8 mouse cellular contexts compared by ENCODE assay signal in the genomic region with DNA sequence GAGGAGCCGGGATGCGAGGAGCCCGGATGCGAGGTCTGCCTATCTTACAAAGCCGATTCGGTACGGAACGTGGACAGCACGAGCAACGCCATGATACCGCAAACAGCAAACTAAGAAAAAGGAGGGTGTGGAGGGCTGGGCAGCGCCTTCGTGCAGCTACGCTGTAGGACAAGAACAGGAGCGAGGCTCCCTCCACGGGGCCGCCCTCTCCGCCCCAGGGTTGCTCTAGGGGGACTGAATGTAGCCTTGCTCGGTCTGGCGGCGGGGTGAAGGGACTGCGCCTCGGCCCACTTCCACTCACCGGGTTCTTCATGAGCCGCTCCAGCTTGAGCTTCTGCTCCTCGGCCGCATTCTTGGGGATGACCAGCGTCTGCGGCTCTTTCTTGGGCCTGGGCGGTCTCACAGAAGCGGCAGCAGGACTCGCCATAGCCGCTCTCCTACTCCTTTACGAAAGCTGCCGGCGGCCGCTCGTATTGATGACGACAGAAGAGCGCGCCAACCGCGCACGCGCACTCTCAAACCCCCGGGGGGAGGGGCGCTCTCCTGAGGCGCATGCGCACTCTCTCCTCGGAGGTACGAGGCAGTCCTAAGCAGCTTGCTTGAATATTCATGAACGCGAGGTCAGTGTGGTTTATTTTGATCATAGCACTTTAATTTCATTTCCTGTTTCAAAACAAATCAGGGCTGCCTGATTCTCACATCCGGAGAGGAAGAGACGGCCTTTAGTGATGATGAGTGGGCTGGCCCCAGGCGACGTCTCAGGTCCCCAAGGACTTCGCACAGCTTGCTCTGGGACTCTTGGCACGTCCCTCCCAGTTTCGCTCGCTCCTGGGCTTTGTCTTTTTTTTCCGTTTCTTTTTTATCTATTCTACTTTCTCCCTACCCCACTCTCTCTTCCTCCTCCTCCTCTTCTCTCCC. TPM values are rescaled to one million over a fixed set of nuclear protein-coding genes. Genes with fewer than 3 reads are reported as not detected.
DNase-seq lines count a peak whose midpoint lies in the region; ATAC-seq lines count a peak whose summit lies in the region.

TSS of gene Prkrip1 (minus strand) at position 490 of the 918 bp plus-strand sequence.

- peak within 1 kb of the TSS; percentile 90 for H3K4me3 ChIP-seq in hindbrain, embryonic 11.5 days (ENCODE audit: low read depth, low read length)

- H3K4me2 ChIP-seq in hindbrain, embryonic 11.5 days (replicated peaks; ENCODE audit: low read depth, low read length) = peak within 1 kb of the TSS; percentile 96

- peak within 1 kb of the TSS; percentile 54 for H3K27ac ChIP-seq in hindbrain, embryonic 11.5 days (ENCODE audit: low read depth, low read length)

- peak; percentile 87 for ATAC-seq in hindbrain, embryonic 11.5 days (ENCODE audit: low FRiP score)

- no peaks in the 10 kb centered on the region for H3K9me3 ChIP-seq in hindbrain, embryonic 11.5 days (ENCODE audit: control insufficient read depth, low read length)

- H3K4me1 ChIP-seq in hindbrain, embryonic 11.5 days (replicated peaks; ENCODE audit: control insufficient read depth, insufficient read depth, low read length) = no peaks in the 10 kb centered on the region

- DNase-seq in Muller cell, postnatal 12 days (ENCODE audit: inconsistent ontology term) = peak; percentile 98
- DNase-seq in cerebellum, adult 9-11 months = peak; percentile 93
- DNase-seq in frontal cortex, adult 2 months (ENCODE audit: extremely low spot score in 1 of 2, low spot score in 1 of 2) = peak; percentile 83 to 96
- peak; percentile 100 for DNase-seq in hindbrain, embryonic 11.5 days (ENCODE audit: low spot score)
- peak; percentile 95 to 96 for DNase-seq in layer of hippocampus, postnatal 10 days (ENCODE audit: low spot score in 2 of 2)
- DNase-seq in lung, postnatal 10 days = peak; percentile 94
- peak; percentile 92 for DNase-seq in ovary, postnatal 36 days (ENCODE audit: low spot score)
- peak; percentile 94 for DNase-seq in thymus, postnatal 25 days

- under 1% methylated on average over 62 of the region's 62 CpGs for WGBS in hindbrain, embryonic 11.5 days

- 0 out of 2 replicates have a peak, but pooled peaks cover 5% of the 10 kb centered on the region for H3K36me3 ChIP-seq in hindbrain, embryonic 11.5 days (ENCODE audit: control insufficient read depth, insufficient read depth, low read length)

- H3K9ac ChIP-seq in hindbrain, embryonic 11.5 days (ENCODE audit: low read depth, low read length) = peak within 1 kb of the TSS; percentile 74

- no peaks in the 10 kb centered on the region for H3K27me3 ChIP-seq in hindbrain, embryonic 11.5 days (ENCODE audit: control insufficient read depth, insufficient read depth, low read length)

RNA-seq across cellular contexts. Expression of gene Prkrip1, which starts in this region (rescaled TPM):
- polyA plus RNA-seq in frontal cortex, adult 2 months (2012; rRNA removed) = 38.4 and 41.2 TPM in 2 replicates
- polyA plus RNA-seq in hindbrain, embryonic 11.5 days (2014; fragmentation: Nextera tagmentation; extraction: Ambion mirVana) = 86.1 and 87.6 TPM in 2 replicates
- total RNA-seq in layer of hippocampus, postnatal 10 days (2021) = 10 to 100 TPM; 45.2 to 46.3 TPM

Comparison
In these comparisons a context has a peak if more than half of its experiments do, and no peak if none do; other contexts are left out.
1. Peak in every context shown above with its lines: DNase-seq, ATAC-seq, H3K4me3 ChIP-seq and H3K27ac ChIP-seq.